Mouse (Mus musculus) MEL (cell line): Measurements from ENCODE around the gene Tox3. TPM values are rescaled to one million over a fixed set of nuclear protein-coding genes. Genes with fewer than 3 reads are reported as not detected.

Source experiments
- DNase-seq: peaks from one replicate; pipeline ENCODE4 v3.0.0; 2011; ENCODE audit warnings: low read depth, low spot score
- H3K27ac ChIP-seq: 2 replicates; pipeline ENCODE4 v1.5.1; 2012; ENCODE audit warnings: low read depth, mild to moderate bottlenecking, control low read depth, low read length, moderate library complexity; ENCODE audit not compliant: control insufficient read depth
- H3K27me3 ChIP-seq, 2 experiments: fragments of 150-350 bp in 1 of 2; sonication (generic) in 1 of 2; 2 replicates each; pipeline ENCODE4 v1.6.1; 2012; ENCODE audit warnings: low read length in 2 of 2, mild to moderate bottlenecking in 2 of 2, improper control_type of control experiment in 1 of 2, moderate library complexity in 1 of 2; ENCODE audit not compliant: insufficient read depth in 2 of 2, control insufficient read depth in 1 of 2
- H3K36me3 ChIP-seq, 2 experiments: 2 replicates each; pipeline ENCODE4 v1.6.1; 2012 to 2014; ENCODE audit warnings: low read length in 2 of 2, improper control_type of control experiment in 1 of 2, inconsistent platforms in 1 of 2, mild to moderate bottlenecking in 1 of 2; ENCODE audit not compliant: insufficient read depth in 2 of 2, control insufficient read depth in 1 of 2
- H3K4me1 ChIP-seq, 2 experiments: fragments of 150-350 bp in 1 of 2; sonication (generic) in 1 of 2; 2 replicates each; pipeline ENCODE4 v1.6.1; 2012; ENCODE audit warnings: low read length in 2 of 2, improper control_type of control experiment in 1 of 2, mild to moderate bottlenecking in 1 of 2; ENCODE audit not compliant: insufficient read depth in 2 of 2, control insufficient read depth in 1 of 2
- H3K4me3 ChIP-seq, 2 experiments: fragments of 150-350 bp in 1 of 2; sonication (generic) in 1 of 2; 2 replicates each; pipeline ENCODE4 v1.5.1; 2012; ENCODE audit warnings: low read depth in 2 of 2, low read length in 2 of 2, mild to moderate bottlenecking in 2 of 2, moderate library complexity in 2 of 2, control low read depth in 1 of 2, improper control_type of control experiment in 1 of 2; ENCODE audit not compliant: control insufficient read depth in 1 of 2, insufficient read depth in 1 of 2
- H3K79me2 ChIP-seq: 2 replicates; pipeline ENCODE4 v1.6.1; 2012; ENCODE audit warnings: mild to moderate bottlenecking, low read length, moderate library complexity; ENCODE audit not compliant: control insufficient read depth, poor library complexity, insufficient read depth
- H3K9ac ChIP-seq: 2 replicates; pipeline ENCODE4 v1.6.1; 2012; ENCODE audit warnings: low read depth, mild to moderate bottlenecking, control low read depth, low read length, moderate library complexity; ENCODE audit not compliant: control insufficient read depth, poor library complexity, severe bottlenecking
- H3K9me3 ChIP-seq: fragments of 150-350 bp; sonication (generic); replicated peaks from 2 replicates; pipeline ENCODE4 v1.6.1; 2012; ENCODE audit warnings: mild to moderate bottlenecking, low read length, improper control_type of control experiment, moderate library complexity; ENCODE audit not compliant: insufficient read depth
- CHD2 ChIP-seq: IDR thresholded peaks from 2 replicates; pipeline ENCODE4 v1.6.1; 2011; ENCODE audit warnings: low read length, improper control_type of control experiment
- CTCF ChIP-seq, 3 experiments: IDR thresholded peaks in 2 of 3; conservative IDR thresholded peaks in 1 of 3; 2 replicates each; pipeline ENCODE4 v1.5.1; 2011 to 2012; ENCODE audit warnings: low read length in 3 of 3, low read depth in 2 of 3, mild to moderate bottlenecking in 2 of 3, improper control_type of control experiment in 1 of 3, inconsistent platforms in 1 of 3, mixed read lengths in 1 of 3, moderate library complexity in 1 of 3; ENCODE audit not compliant: control insufficient read depth in 1 of 3, insufficient read depth in 1 of 3, poor library complexity in 1 of 3, severe bottlenecking in 1 of 3
- EP300 ChIP-seq, 2 experiments: IDR thresholded peaks; 2 replicates each; pipeline ENCODE4 v1.6.1; 2011; ENCODE audit warnings: improper control_type of control experiment in 2 of 2, low read length in 2 of 2, low read depth in 1 of 2, mild to moderate bottlenecking in 1 of 2
- ETS1 ChIP-seq: IDR thresholded peaks from 2 replicates; pipeline ENCODE4 v1.6.1; 2012; ENCODE audit warnings: low read depth, mild to moderate bottlenecking, inconsistent platforms, low read length, improper control_type of control experiment, moderate library complexity
- GATA1 ChIP-seq: IDR thresholded peaks from 2 replicates; pipeline ENCODE4 v1.6.1; 2011; ENCODE audit warnings: low read depth, low read length, improper control_type of control experiment
- HCFC1 ChIP-seq: IDR thresholded peaks from 2 replicates; pipeline ENCODE4 v1.6.1; 2012; ENCODE audit warnings: low read depth, mild to moderate bottlenecking, inconsistent platforms, low read length, improper control_type of control experiment, moderate library complexity
- JUND ChIP-seq: IDR thresholded peaks from 2 replicates; pipeline ENCODE4 v1.6.1; 2011; ENCODE audit warnings: low read depth, mild to moderate bottlenecking, improper control_type of control experiment, low read length
- KAT2A ChIP-seq: conservative IDR thresholded peaks from 2 replicates; pipeline ENCODE4 v1.6.1; 2012; ENCODE audit warnings: low read depth, low read length, improper control_type of control experiment, inconsistent platforms
- MAZ ChIP-seq: IDR thresholded peaks from 2 replicates; pipeline ENCODE4 v1.6.1; 2012; ENCODE audit warnings: low read depth, mild to moderate bottlenecking, inconsistent platforms, low read length, improper control_type of control experiment
- MEF2A ChIP-seq: IDR thresholded peaks from 2 replicates; pipeline ENCODE4 v1.6.1; 2014; ENCODE audit warnings: low read depth, mild to moderate bottlenecking, inconsistent platforms, low read length, improper control_type of control experiment; ENCODE audit not compliant: poor library complexity, insufficient replicate concordance, severe bottlenecking; ENCODE audit errors: extremely low read depth
- MXI1 ChIP-seq: IDR thresholded peaks from 2 replicates; pipeline ENCODE4 v1.6.1; 2011; ENCODE audit warnings: mild to moderate bottlenecking, low read depth, low read length, improper control_type of control experiment
- MYB ChIP-seq: IDR thresholded peaks from 2 replicates; pipeline ENCODE4 v1.6.1; 2011; ENCODE audit warnings: mild to moderate bottlenecking, low read depth, low read length, improper control_type of control experiment
- MYC ChIP-seq: IDR thresholded peaks from 2 replicates; pipeline ENCODE4 v1.6.1; 2011; ENCODE audit warnings: low read depth, mild to moderate bottlenecking, low read length, improper control_type of control experiment, moderate library complexity
- NRF1 ChIP-seq: IDR thresholded peaks from 2 replicates; pipeline ENCODE4 v1.6.1; 2014; ENCODE audit warnings: low read depth, mild to moderate bottlenecking, inconsistent platforms, low read length, improper control_type of control experiment, moderate library complexity; ENCODE audit not compliant: poor library complexity, insufficient read depth, severe bottlenecking
- POLR2A ChIP-seq, 2 experiments: IDR thresholded peaks; 2 replicates each; pipeline ENCODE4 v1.6.1; 2011 to 2012; ENCODE audit warnings: low read length in 2 of 2, mild to moderate bottlenecking in 2 of 2, control low read depth in 1 of 2, improper control_type of control experiment in 1 of 2, low read depth in 1 of 2, moderate library complexity in 1 of 2; ENCODE audit not compliant: control insufficient read depth in 1 of 2, insufficient read depth in 1 of 2, poor library complexity in 1 of 2
- POLR2AphosphoS2 ChIP-seq: IDR thresholded peaks from 2 replicates; pipeline ENCODE4 v1.6.1; 2011; ENCODE audit warnings: low read length, improper control_type of control experiment
- POLR2AphosphoS5 ChIP-seq: IDR thresholded peaks from 2 replicates; pipeline ENCODE4 v1.6.1; 2012; ENCODE audit warnings: low read depth, borderline replicate concordance, mild to moderate bottlenecking, inconsistent platforms, low read length, moderate library complexity, mixed read lengths
- RAD21 ChIP-seq: IDR thresholded peaks from 2 replicates; pipeline ENCODE4 v1.6.1; 2011; ENCODE audit warnings: mild to moderate bottlenecking, low read depth, low read length, improper control_type of control experiment
- RCOR1 ChIP-seq: IDR thresholded peaks from 2 replicates; pipeline ENCODE4 v1.6.1; 2012; ENCODE audit warnings: low read depth, mild to moderate bottlenecking, inconsistent platforms, low read length, improper control_type of control experiment
- SMC3 ChIP-seq: IDR thresholded peaks from 2 replicates; pipeline ENCODE4 v1.6.1; 2011; ENCODE audit warnings: low read depth, low read length, improper control_type of control experiment
- TBP ChIP-seq: IDR thresholded peaks from 2 replicates; pipeline ENCODE4 v1.8.0; 2011; ENCODE audit warnings: low read depth, low read length, improper control_type of control experiment
- UBTF ChIP-seq: IDR thresholded peaks from 2 replicates; pipeline ENCODE4 v1.6.1; 2012; ENCODE audit warnings: low read depth, mild to moderate bottlenecking, inconsistent platforms, low read length, improper control_type of control experiment, moderate library complexity, borderline replicate concordance; ENCODE audit not compliant: insufficient read depth
- USF2 ChIP-seq, 2 experiments: IDR thresholded peaks; 2 replicates each; pipeline ENCODE4 v1.6.1; 2011 to 2012; ENCODE audit warnings: improper control_type of control experiment in 2 of 2, low read length in 2 of 2, borderline replicate concordance in 1 of 2, inconsistent platforms in 1 of 2, low read depth in 1 of 2, mild to moderate bottlenecking in 1 of 2; ENCODE audit not compliant: insufficient read depth in 1 of 2
- ZC3H11A ChIP-seq: IDR thresholded peaks from 2 replicates; pipeline ENCODE4 v1.6.1; 2012; ENCODE audit warnings: low read depth, mild to moderate bottlenecking, inconsistent platforms, low read length, improper control_type of control experiment
- ZMIZ1 ChIP-seq: IDR thresholded peaks from 2 replicates; pipeline ENCODE4 v1.6.1; 2012; ENCODE audit warnings: low read depth, mild to moderate bottlenecking, inconsistent platforms, low read length, improper control_type of control experiment, moderate library complexity
- ZNF384 ChIP-seq: IDR thresholded peaks from 2 replicates; pipeline ENCODE4 v1.6.1; 2012; ENCODE audit warnings: low read depth, mild to moderate bottlenecking, inconsistent platforms, low read length, improper control_type of control experiment
- polyA plus RNA-seq, 2 experiments: library from polyadenylated mRNA; stranded (reverse) in 1 of 2; unstranded in 1 of 2; fragments of >175 nt in 1 of 2; fragments of >200 nt in 1 of 2; gene quantifications; 2 replicates each; pipeline versions ENCODE4 v1.2.1 to v1.2.4; 2012; ENCODE audit warnings: low replicate concordance in 2 of 2, low read depth in 1 of 2; ENCODE audit not compliant: insufficient read length in 2 of 2, insufficient read depth in 1 of 2, missing spikeins in 1 of 2
- total RNA-seq: library from RNA; depleted of rRNA; stranded (reverse); fragments of 300-350 nt; gene quantifications from 2 replicates; pipeline ENCODE4 v1.2.3, GENCODE M21; 2012

Gene Tox3
- total and polyA plus RNA-seq, 3 experiments, result not detected

- Histone ChIP-seq H3K36me3 (no peaks in the 10 kb centered on the region), H3K27ac (no peak overlapping the region), H3K4me3 (no peak overlapping the region), H3K27me3 (no peaks in the 10 kb centered on the region), H3K4me1 (no peaks in the 10 kb centered on the region), H3K9me3 (no peaks in the 10 kb centered on the region), H3K79me2 (no peaks in the 10 kb centered on the region), H3K9ac (no peak overlapping the region)
- TF ChIP-seq ZMIZ1 (no peak), NRF1 (no peak), ZC3H11A (no peak), MYB (no peak), MAZ (no peak), POLR2AphosphoS5 (no peak), POLR2A (IDR thresholded peaks at IDR 0.05; ENCODE audit: control insufficient read depth in 1 of 2, insufficient read depth in 1 of 2, low read depth in 1 of 2, low read length in 2 of 2, poor library complexity in 1 of 2) (no peak), GATA1 (no peak), MEF2A (no peak), TBP (no peak), MYC (no peak), CTCF (IDR thresholded peaks at IDR 0.05 in 2 of 3, conservative IDR thresholded peaks at IDR 0.05 in 1 of 3; ENCODE audit: control insufficient read depth in 1 of 3, insufficient read depth in 1 of 3, low read depth in 2 of 3, low read length in 3 of 3, poor library complexity in 1 of 3, severe bottlenecking in 1 of 3) (no peak), JUND (no peak)
- DNase-seq, result no peak
These were observed 17.5 kb downstream of the Tox3 start for GRCm38 (mm10) chr8:90330377-90331285.

- H3K4me1 ChIP-seq, result no peaks in the 10 kb centered on the region
- TF ChIP-seq EP300 (IDR thresholded peaks at IDR 0.05; ENCODE audit: low read depth in 1 of 2, low read length in 2 of 2) (no peak), KAT2A (no peak), SMC3 (no peak), USF2 (IDR thresholded peaks at IDR 0.05; ENCODE audit: borderline replicate concordance in 1 of 2, insufficient read depth in 1 of 2, low read depth in 1 of 2, low read length in 2 of 2) (no peak), CTCF (IDR thresholded peaks at IDR 0.05 in 2 of 3, conservative IDR thresholded peaks at IDR 0.05 in 1 of 3; ENCODE audit: control insufficient read depth in 1 of 3, insufficient read depth in 1 of 3, low read depth in 2 of 3, low read length in 3 of 3, poor library complexity in 1 of 3, severe bottlenecking in 1 of 3) (no peak), ZNF384 (no peak), CHD2 (no peak), RAD21 (no peak), UBTF (no peak), MXI1 (no peak), RCOR1 (no peak), POLR2AphosphoS2 (no peak), MEF2A (no peak), ETS1 (no peak), ZC3H11A (no peak), HCFC1 (no peak)
- H3K79me2 ChIP-seq, result no peaks in the 10 kb centered on the region
- H3K4me3 ChIP-seq, result no peak overlapping the region
- H3K27me3 ChIP-seq, result no peaks in the 10 kb centered on the region
- DNase-seq, result no peak
- no peaks in the 10 kb centered on the region for H3K36me3 ChIP-seq
- H3K9ac ChIP-seq, result no peak overlapping the region
- H3K27ac ChIP-seq, result no peak overlapping the region
- no peaks in the 10 kb centered on the region for H3K9me3 ChIP-seq
These were observed 24.3 kb downstream of the Tox3 start for GRCm38 (mm10) chr8:90323824-90324223.
